Mouse (Mus musculus) heart, adult 2 months (tissue): ENCODE results near the gene Kcnk4.

Experiments
- EP300 ChIP-seq: fragments of 200-500 bp; IDR thresholded peaks from 2 replicates; pipeline ENCODE4 v1.6.1; 2011; ENCODE audit warnings: low read depth, low read length, control low read depth; ENCODE audit not compliant: insufficient read depth
- POLR2A ChIP-seq: fragments of 200-500 bp; IDR thresholded peaks from 2 replicates; pipeline ENCODE4 v1.6.1; 2011; ENCODE audit warnings: mild to moderate bottlenecking, low read depth, low read length, control low read depth; ENCODE audit not compliant: insufficient read depth

- TF ChIP-seq POLR2A (no peak), EP300 (no peak)
These were observed 27.2 kb downstream of the Kcnk4 start for GRCm38 (mm10) chr19:6907094-6907493.
